Mouse (Mus musculus): Measurements from ENCODE around the gene Ttc39b. TPM values are rescaled to one million over a fixed set of nuclear protein-coding genes. Genes with fewer than 3 reads are reported as not detected.

The Ttc39b gene
- total RNA-seq, 2 experiments from 2014 or later, result 14.8 to 20.9 TPM

- DNase-seq, result peak; percentile 39 to 75
Measured at GRCm38 (mm10) chr4:83183288-83183930, 140.6 kb downstream of the Ttc39b start.

- no peak for DNase-seq
Measured at GRCm38 (mm10) chr4:83182178-83183068, 141.6 kb downstream of the Ttc39b start.

GRCm38 (mm10) chr4:83177471-83177870 is 146.6 kb downstream of the Ttc39b start:
- DNase-seq, result no peak

GRCm38 (mm10) chr4:83174946-83175345 is 149.1 kb downstream of the Ttc39b start:
- no peak for DNase-seq

GRCm38 (mm10) chr4:83172278-83172677 is 151.8 kb downstream of the Ttc39b start:
- no peak for DNase-seq

GRCm38 (mm10) chr4:83170741-83171140 is 153.3 kb downstream of the Ttc39b start:
- DNase-seq, result no peak

Other genes with a start within 250 kb of the Ttc39b start
- 10 to 100 TPM; 15.2 to 18.8 TPM for gene Snapc3, start 93.5 kb upstream of the Ttc39b start, total RNA-seq (2021)
- gene Psip1, start 162.2 kb upstream of the Ttc39b start, total RNA-seq (2021), result 10 to 100 TPM; 17.5 to 21.6 TPM
- 1 to 10 TPM in 1 of 2 experiments, under 1 TPM in 1; 0.52 to 1.2 TPM for gene Ccdc171, start 201.3 kb upstream of the Ttc39b start, total RNA-seq (2021)

Data from heart, adult 18-20 months (tissue).